Mouse (Mus musculus) adrenal gland, postnatal 25 days (tissue): ENCODE measurements around the gene Minos1. TPM values are rescaled to one million over a fixed set of nuclear protein-coding genes. Genes with fewer than 3 reads are reported as not detected.

Experiments used
- DNase-seq: peaks from one replicate; pipeline ENCODE4 v3.0.0; 2021; ENCODE audit warnings: mixed read lengths
- total RNA-seq: library from RNA; stranded (reverse); gene quantifications from 2 replicates; pipeline ENCODE4 v1.2.3, GENCODE M21; 2021

The Minos1 gene
- total RNA-seq, 1 experiment from 2014 or later = 389 TPM

- no peak for DNase-seq
Observed at GRCm38 (mm10) chr4:139144577-139144976, 13.7 kb upstream of the Minos1 start.

DNA sequence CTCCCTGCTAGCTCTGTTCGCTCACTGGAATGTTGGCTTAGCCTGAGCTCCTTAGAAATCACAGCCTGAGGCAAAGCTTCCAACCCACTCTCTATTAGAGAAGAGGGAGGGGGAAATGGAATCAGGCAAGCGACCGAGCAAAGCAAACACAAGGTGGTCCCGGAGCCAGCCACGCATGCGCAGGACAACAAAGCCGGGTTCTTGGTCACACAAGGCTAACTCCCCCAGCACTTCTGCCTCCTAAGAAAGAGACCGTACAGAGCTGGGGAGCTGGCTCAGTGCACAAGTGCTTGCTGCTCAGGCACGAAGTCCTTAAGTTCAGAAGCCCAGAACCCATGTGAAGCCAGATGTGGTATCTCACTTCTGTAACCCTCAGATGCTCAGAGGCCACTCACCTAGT is 12.1 kb upstream of the Minos1 start:
- no peak for DNase-seq

GRCm38 (mm10) chr4:139141785-139142184 is 10.9 kb upstream of the Minos1 start:
- DNase-seq = no peak

- no peak for DNase-seq
Observed at GRCm38 (mm10) chr4:139140267-139140666, 9.4 kb upstream of the Minos1 start.

DNA sequence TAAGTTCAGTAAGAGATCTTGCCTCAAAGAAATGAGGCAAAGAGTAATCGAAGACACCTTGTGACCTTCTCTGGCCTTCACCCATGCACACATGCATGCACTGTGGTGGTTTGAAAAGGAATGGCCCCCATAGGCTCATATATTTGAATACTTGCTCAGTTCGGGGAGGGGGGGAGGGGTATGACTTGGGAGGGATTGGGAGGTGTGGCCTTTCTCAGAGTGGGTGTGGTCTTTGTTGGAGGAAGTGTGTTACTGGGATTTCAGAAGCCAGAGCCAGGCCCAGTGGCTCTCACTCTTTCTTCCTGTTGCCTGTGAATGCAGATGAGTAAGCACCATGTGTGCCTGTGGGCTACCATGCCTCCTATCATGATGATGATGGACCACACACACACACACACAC is 5.1 kb upstream of the Minos1 start:
- no peak for DNase-seq

DNA sequence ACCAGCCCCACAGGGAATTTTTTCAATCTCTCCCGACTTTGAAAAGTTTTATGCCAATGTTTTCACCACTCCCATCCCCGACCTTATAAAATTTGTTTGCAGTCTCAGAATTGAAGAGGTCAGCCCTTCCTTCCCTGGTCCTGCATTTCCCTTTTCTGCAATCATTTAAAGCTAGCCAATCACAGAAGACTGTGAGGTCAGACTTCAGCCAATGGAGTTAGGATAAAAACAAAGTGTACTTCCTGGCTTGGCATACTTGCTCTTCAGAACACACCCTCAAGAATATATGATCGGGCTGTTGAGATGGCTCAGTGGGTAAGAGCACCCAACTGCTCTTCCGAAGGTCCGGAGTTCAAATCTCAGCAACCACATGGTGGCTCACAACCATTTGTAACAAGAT is 2.2 kb upstream of the Minos1 start:
- no peak for DNase-seq

DNA sequence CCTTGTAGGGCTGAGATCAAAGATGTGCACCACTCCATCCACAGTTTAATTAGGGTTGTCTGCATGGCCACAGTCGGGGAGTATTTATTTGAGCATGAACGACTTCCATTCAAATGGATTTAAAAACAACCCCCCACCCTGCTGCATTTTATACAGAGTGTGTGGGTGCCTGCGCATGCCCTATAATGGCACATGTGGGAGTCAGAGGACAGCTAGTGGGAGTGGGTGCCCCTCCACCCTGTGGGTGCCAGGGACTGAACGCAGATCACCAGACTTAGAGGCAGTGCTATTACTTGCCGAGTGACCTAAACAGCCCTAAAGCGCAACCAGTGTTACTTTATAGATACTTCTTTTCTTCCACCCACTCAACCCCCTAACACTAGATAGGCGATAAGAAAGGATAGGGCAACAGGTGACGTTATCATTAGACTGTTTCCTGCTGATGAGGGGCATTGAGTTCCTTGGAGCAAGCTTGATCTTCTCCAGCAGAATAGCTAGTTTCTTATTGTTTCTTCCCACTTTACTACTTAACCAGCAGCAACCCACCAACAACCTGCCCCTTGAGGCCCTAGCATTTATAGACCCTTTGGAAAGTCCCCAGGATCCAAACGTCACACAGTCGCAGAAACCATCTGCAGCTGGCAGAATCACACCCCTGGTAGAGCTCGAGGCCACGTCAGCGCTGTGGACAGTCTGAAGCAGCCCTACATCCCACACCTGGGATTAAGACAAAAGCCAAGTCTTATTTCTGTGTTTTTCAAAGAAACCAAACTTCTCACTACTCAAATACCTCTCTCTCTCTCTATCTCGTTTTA is 1.2 kb upstream of the Minos1 start:
- no peak for DNase-seq

- DNase-seq = peak; percentile 53
Observed at GRCm38 (mm10) chr4:139129806-139130700, 860 bp downstream of the Minos1 start.

GRCm38 (mm10) chr4:139126475-139126874 is 4.4 kb downstream of the Minos1 start:
- DNase-seq = no peak

DNA sequence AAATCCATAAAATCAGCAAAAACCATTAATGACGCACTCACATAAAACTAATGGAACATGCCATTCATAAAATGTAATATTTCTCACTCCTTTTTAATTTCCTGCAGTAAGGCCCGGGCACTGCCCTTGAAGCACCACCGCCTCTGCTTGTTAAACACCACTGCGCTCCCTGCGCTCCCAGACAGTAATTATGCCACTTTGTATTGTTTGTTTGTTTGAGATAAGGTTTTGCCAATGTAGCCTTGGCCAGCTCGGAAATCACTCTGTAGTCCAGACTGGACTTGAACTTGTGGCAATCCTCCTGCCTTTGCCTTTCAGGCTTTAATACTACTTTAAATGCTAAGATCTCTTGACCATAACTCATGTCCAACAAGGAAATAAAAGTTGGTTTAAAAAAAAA is 6.0 kb downstream of the Minos1 start:
- no peak for DNase-seq

GRCm38 (mm10) chr4:139122557-139122956 is 8.4 kb downstream of the Minos1 start:
- no peak for DNase-seq

DNA sequence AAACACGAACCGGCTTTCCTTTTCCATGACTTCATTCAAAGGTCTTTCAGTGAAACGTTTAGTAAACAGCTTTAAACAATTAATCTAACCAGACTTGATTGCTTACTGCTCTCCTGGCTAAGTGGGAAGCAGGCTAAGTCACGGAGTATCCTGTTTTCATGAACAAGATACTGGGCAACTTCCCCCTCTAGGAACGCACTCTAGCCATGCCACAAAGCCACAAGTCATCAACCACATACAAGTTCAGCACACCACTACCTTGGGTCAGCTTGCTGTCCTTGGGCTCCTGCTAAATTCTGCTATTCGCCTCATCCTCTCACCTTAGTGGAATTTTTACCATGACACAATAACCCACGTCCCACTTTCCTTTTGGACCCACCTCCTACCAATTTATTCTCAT is 9.9 kb downstream of the Minos1 start:
- no peak for DNase-seq

DNA sequence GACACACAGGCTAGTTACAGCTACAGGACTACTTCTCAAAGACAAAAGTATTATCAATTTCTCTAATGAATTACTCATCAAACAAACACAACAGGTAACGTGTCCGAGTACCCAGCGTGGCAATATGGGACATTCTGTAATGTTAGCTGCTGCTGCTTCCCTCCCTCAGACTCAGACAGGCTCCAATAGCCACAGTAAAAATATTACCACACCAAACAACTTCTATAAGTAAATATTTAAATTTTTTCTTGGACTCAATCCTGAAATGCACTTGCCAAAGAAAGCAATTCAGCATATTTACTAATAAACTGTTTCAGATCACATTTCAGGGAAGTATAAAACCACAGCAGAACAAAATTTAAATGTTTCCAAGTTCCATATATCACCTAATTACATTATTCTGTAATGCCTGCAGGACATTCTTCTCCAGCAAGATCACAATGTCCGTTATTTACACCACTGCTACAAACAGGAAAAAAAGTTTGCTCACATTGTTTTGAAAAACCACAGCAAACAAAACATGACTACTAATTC is 10.6 kb downstream of the Minos1 start:
- no peak for DNase-seq

- no peak for DNase-seq
Observed at GRCm38 (mm10) chr4:139116356-139117063, 14.4 kb downstream of the Minos1 start.

- DNase-seq = no peak
Observed at GRCm38 (mm10) chr4:139115721-139116120, 15.2 kb downstream of the Minos1 start.

DNA sequence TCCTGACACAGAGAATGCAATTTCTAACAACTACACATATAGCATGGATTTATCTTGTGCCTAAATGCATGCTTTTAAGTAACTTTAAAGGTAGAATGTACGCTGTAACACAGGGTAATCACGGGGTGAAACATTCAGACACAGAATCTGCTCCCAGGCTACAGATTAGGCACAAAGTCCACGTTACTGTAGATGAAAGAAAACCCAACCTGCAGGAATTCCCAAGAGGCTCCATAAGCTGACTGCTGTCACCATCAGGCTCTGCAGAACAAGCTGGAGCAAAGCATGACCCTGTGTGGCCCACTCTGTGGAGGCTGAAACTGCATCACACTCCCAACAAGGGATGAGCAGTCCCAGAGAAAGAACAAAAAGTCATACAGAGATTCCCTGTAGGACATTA is 18.4 kb downstream of the Minos1 start:
- DNase-seq = no peak

GRCm38 (mm10) chr4:139111421-139111820 is 19.5 kb downstream of the Minos1 start:
- no peak for DNase-seq

DNA sequence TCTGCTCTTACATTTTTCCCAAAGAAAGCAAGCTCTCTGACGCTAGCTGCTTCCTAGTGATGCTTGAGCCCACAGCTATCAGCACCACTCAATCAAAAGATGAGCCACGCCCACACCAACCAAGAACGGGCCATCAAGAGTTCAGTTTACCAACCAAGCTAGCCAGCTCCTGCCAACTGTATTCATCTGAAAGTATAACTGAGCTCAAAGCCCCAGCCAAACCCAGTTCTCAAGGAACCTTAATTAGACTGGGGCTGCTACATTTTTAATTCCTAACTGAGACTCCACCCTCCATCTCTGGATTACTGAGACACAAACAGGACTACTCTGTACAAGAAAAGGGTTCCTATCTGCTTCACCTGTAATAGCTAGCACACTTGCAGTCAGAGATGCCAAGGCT is 20.1 kb downstream of the Minos1 start:
- no peak for DNase-seq

DNA sequence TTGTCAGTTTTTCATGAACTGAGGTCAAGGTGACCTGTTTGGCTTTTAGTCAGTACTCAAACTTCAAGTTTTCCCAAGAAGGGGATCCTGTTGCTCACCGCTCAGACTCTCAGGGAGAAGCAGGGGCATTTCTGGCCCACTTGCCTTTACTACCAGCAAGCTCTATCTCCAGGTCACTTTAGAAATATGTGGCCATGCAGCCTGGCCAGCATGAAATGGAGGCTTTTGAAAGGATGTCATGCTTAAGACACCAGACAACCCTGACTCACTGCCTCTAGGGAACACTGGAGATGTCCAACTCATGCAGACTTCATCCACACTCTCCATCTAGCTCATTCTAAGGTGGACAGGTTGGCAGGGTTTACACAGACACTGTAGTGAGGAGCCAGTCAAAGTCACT is 25.5 kb downstream of the Minos1 start:
- DNase-seq = no peak

GRCm38 (mm10) chr4:139101546-139101945 is 29.4 kb downstream of the Minos1 start:
- no peak for DNase-seq

DNA sequence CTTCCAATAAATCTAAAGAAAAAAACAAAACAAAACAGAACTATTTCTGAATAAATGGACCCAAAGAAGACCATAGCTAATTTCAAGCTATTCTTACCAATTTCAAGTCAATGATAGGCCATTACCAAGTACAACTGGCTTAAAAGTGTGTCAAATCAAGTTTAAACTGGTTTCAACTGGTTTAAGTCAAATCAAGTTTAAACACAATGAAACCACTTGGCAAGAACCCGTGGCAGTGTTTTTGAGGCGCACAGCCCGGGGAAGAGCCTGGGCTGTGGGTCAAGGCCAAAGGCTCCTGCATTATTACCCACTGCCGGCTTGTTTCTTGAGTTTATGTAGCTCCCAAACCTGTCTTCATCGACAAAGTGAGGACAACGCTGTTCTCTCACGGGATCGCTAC is 30.6 kb downstream of the Minos1 start:
- no peak for DNase-seq

DNA sequence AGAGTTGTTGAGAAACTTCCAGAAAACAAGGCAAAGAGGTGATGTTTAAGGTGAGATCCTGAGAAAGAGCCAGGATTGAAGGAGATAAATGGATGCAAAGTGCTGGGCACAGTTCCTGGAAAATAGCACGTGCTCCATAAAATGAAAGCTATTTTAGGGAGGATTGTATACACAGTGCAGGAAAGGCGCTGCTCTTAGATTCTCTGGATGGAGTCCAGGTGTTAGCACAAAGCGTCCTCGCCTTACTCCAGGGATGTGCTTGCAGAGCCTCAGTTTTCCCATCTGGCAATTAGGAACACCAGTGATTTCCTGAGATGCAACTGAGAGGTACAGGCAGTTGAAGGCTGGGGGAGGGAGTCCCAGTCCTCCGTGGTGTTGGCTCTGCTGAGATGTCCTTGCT is 34.7 kb downstream of the Minos1 start:
- DNase-seq = no peak

GRCm38 (mm10) chr4:139095406-139095805 is 35.5 kb downstream of the Minos1 start:
- DNase-seq = peak; percentile 41
